Mouse (Mus musculus): Measurements from ENCODE around the gene Olfr94. TPM values are rescaled to one million over a fixed set of nuclear protein-coding genes. Genes with fewer than 3 reads are reported as not detected.
"Not testable (repeated sequence)": the region's sequence is repeated elsewhere in the genome, so short reads cannot be mapped to it uniquely, and the experiment has no call there.

Gene Olfr94
- not detected in 2 replicates for polyA plus RNA-seq (2014; fragmentation: Nextera tagmentation; extraction: Ambion mirVana)

DNA sequence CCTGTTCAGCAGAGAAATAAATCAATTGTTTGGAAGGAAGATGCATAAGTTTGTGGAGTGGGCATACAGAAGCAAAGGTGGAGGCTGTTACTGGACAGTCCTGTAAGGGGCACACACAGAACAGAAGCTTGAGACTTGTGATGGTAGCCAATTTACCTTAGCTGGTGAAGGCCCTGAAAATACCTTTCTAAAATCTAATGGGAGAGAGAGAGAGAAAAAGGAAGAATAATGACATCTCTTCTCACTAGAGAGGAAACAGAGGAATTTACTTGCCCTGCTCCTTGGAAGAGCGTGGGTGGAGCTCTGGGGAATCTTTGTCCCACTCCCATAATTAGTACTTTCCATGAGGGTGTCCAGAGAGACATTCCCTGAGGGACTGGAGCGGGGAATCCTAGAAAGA is at the start of gene Olfr94:
Olfr94 (minus strand) TSS at position 101 of the 400 bp plus-strand sequence.
- Histone ChIP-seq H3K4me3 (ENCODE audit: low read depth, low read length) (no peak within 1 kb of the TSS), H3K4me1 (ENCODE audit: insufficient read depth) (no peaks in the 10 kb centered on the region), H3K27me3 (ENCODE audit: insufficient read depth, low read length) (peaks cover 29% of the 10 kb centered on the region), H3K4me2 (no peak within 1 kb of the TSS), H3K27ac (ENCODE audit: low read depth) (no peak within 1 kb of the TSS), H3K36me3 (ENCODE audit: insufficient read depth) (no peaks in the 10 kb centered on the region), H3K9ac (no peak within 1 kb of the TSS), H3K9me3 (ENCODE audit: low read depth, low read length) (no peaks in the 10 kb centered on the region)
- 78% methylated on average over 2 of the region's 2 CpGs for WGBS
- no peak for ATAC-seq (ENCODE audit: insufficient read depth)
- no peak for TF ChIP-seq CTCF (IDR thresholded peaks at IDR 0.05; ENCODE audit: low read depth)
- no peak for DNase-seq

DNA sequence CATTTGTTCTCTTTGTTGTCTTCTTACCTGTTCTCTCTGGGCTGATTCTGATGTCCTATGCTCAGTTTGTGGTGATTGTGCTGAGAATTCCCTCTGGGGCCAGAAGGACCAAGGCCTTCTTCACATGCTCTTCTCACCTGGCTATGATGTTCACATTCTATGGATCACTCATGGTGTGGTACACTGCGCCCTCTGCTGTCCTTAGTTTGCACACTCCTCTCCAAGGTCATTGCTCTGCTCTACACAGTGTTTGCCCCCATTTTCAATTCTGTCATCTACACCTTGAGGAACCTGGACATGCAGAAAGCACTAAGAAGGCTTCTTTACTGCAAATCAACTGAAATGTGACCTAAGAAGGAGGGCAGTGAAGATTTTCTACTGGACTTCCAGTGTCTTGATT is 49.8 kb upstream of the Olfr94 start:
- peak; percentile 19 for DNase-seq
- 17% methylated on average over 1 of the region's 1 CpGs for WGBS

DNA sequence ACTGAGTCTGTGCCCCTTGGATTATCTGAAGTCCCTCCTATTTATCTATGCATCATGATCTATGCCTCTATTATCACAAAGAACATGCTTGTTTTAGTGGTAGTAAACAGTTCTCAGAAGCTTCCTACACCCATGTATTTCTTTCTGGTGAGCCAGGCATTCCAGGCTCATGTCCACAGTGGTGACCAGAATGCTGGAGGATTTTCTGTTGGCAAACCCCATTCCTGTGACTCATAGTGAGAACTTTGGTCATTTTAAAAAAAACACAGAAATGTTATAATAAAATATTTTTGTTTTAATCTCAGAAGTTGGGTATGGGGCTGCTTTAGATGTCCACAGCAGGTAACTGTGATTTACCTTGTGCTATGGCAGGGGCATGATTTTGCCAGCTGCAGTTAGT is 48.7 kb upstream of the Olfr94 start:
- ATAC-seq (ENCODE audit: insufficient read depth) (no peak), DNase-seq (no peak)
- H3K9ac ChIP-seq, result no peak overlapping the region
- H3K4me2 ChIP-seq, result no peak overlapping the region
- H3K9me3 ChIP-seq (ENCODE audit: low read depth, low read length), result no peaks in the 10 kb centered on the region
- TF ChIP-seq CTCF (IDR thresholded peaks at IDR 0.05; ENCODE audit: low read depth), result no peak
- H3K4me3 ChIP-seq (ENCODE audit: low read depth, low read length), result no peak overlapping the region
- H3K4me1 ChIP-seq (ENCODE audit: insufficient read depth), result no peaks in the 10 kb centered on the region
- H3K36me3 ChIP-seq (ENCODE audit: insufficient read depth), result no peaks in the 10 kb centered on the region
- H3K27me3 ChIP-seq (ENCODE audit: insufficient read depth, low read length), result no peaks in the 10 kb centered on the region
- no peak overlapping the region for H3K27ac ChIP-seq (ENCODE audit: low read depth)

More for the DNA sequence above, 49.8 kb upstream of the Olfr94 start:
- Histone ChIP-seq H3K36me3 (ENCODE audit: insufficient read depth) (no peaks in the 10 kb centered on the region), H3K9me3 (ENCODE audit: low read depth, low read length) (no peaks in the 10 kb centered on the region), H3K27me3 (ENCODE audit: insufficient read depth, low read length) (no peaks in the 10 kb centered on the region), H3K27ac (ENCODE audit: low read depth) (no peak overlapping the region), H3K4me3 (ENCODE audit: low read depth, low read length) (no peak overlapping the region), H3K4me1 (ENCODE audit: insufficient read depth) (no peaks in the 10 kb centered on the region), H3K9ac (no peak overlapping the region), H3K4me2 (no peak overlapping the region)
- peak; percentile 46 for TF ChIP-seq CTCF (IDR thresholded peaks at IDR 0.05; ENCODE audit: low read depth)
- no peak for ATAC-seq (ENCODE audit: insufficient read depth)

DNA sequence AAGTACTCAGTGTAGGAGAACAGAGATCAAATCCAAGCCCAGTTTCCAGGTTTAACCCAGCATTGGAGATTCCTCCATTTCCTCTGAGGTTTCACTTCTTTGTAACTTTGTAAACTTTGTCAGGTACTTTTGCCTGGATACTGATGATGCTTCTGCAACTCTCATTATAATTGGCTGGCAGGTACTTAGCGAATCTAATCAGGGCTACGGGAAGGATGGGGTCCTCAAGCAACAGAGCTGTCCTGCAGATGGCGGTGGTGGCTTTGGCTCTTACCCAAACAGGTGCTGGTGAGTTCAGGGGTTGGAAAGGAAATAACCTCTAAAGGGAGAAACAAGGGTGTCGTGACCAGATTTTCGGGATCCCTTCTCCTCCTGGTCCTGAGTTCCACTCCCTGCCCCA is 45.9 kb upstream of the Olfr94 start:
- DNase-seq (peak; percentile 27), ATAC-seq (ENCODE audit: insufficient read depth) (no peak)

DNA sequence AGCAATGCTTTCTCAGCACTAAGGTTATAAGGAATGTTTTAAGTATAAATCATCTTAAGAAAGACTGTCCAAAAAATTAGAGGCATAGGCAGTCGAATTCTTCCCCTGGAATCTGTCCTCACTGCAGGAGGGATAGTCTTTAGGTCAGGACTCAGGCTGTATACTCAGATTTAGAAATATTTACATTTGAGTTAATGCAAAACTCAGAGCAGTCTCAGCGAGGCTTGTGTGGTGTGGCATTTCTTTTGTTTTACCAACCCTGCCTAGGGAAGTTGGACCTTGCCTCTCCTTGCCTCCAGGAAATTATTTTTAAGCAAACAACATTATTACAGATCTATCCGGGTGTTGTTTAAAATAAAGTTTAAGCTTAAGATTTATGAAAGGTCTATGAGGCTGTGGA is 41.4 kb upstream of the Olfr94 start:
- Histone ChIP-seq H3K4me2 (no peak overlapping the region), H3K36me3 (ENCODE audit: insufficient read depth) (no peaks in the 10 kb centered on the region), H3K4me3 (ENCODE audit: low read depth, low read length) (no peak overlapping the region), H3K9ac (no peak overlapping the region), H3K4me1 (ENCODE audit: insufficient read depth) (no peaks in the 10 kb centered on the region), H3K27ac (ENCODE audit: low read depth) (no peak overlapping the region), H3K9me3 (ENCODE audit: low read depth, low read length) (no peaks in the 10 kb centered on the region), H3K27me3 (ENCODE audit: insufficient read depth, low read length) (no peaks in the 10 kb centered on the region)
- 27% methylated on average over 3 of the region's 3 CpGs for WGBS
- ATAC-seq (ENCODE audit: insufficient read depth) (no peak), DNase-seq (no peak)
- no peak for TF ChIP-seq CTCF (IDR thresholded peaks at IDR 0.05; ENCODE audit: low read depth)

More for the DNA sequence above, 45.9 kb upstream of the Olfr94 start:
- no peaks in the 10 kb centered on the region for H3K4me1 ChIP-seq (ENCODE audit: insufficient read depth)
- no peaks in the 10 kb centered on the region for H3K36me3 ChIP-seq (ENCODE audit: insufficient read depth)
- H3K9ac ChIP-seq, result no peak overlapping the region
- no peak for TF ChIP-seq CTCF (IDR thresholded peaks at IDR 0.05; ENCODE audit: low read depth)
- WGBS, result 19% methylated on average over 5 of the region's 5 CpGs
- H3K27ac ChIP-seq (ENCODE audit: low read depth), result no peak overlapping the region
- H3K9me3 ChIP-seq (ENCODE audit: low read depth, low read length), result no peaks in the 10 kb centered on the region
- H3K4me2 ChIP-seq, result no peak overlapping the region
- H3K4me3 ChIP-seq (ENCODE audit: low read depth, low read length), result no peak overlapping the region
- no peaks in the 10 kb centered on the region for H3K27me3 ChIP-seq (ENCODE audit: insufficient read depth, low read length)

DNA sequence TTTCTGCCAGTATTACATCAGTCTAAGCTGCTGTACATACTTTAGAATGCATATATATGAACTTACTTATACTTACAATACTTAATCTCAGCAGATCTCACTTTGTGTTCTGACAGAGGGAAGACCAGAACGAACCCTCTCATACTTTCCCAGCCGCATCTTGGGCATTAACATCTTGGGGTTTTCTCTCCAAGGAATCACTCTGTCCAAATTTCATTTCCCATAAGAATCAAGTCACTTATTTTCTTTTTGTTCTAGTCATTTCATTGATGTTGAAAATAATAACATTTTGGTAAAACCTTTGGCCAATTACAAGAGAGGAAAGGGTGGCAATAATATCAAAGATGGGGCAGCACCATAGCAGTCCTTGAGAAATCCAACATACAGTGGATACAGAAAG is 36.4 kb upstream of the Olfr94 start, which contains the start of gene Olfr97:
Olfr97 (minus strand) TSS at position 101 of the 400 bp plus-strand sequence.
- not testable (repeated sequence) for H3K36me3 ChIP-seq (ENCODE audit: insufficient read depth); H3K27ac ChIP-seq (ENCODE audit: low read depth); H3K9me3 ChIP-seq (ENCODE audit: low read depth, low read length); ATAC-seq (ENCODE audit: insufficient read depth); H3K9ac ChIP-seq; H3K4me3 ChIP-seq (ENCODE audit: low read depth, low read length); H3K4me1 ChIP-seq (ENCODE audit: insufficient read depth); DNase-seq; H3K27me3 ChIP-seq (ENCODE audit: insufficient read depth, low read length); H3K4me2 ChIP-seq
- WGBS, result 73% methylated on average over 2 of the region's 2 CpGs

DNA sequence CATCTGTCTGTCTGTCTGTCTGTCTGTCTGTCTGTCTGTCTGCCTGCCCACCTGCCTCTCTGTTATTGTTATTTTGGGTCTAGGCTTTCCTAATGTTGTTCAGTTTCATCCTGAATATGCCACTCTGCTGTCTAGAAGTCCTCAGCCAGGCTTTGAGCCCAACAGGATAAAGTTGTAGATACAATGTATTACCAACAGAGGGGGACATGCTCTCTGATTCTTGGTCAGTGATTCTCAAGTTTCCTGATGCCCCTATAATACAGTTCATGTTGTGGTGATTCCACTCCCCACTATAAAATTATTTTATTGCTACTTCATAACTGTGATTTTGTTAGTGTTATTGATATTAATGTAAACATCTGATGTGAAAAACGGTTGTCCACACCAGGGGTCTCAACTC is 21.1 kb upstream of the Olfr94 start:
- H3K4me2 ChIP-seq, result no peak overlapping the region
- no peaks in the 10 kb centered on the region for H3K36me3 ChIP-seq (ENCODE audit: insufficient read depth)
- no peak for ATAC-seq (ENCODE audit: insufficient read depth)
- DNase-seq, result peak; percentile 8
- H3K27me3 ChIP-seq (ENCODE audit: insufficient read depth, low read length), result no peaks in the 10 kb centered on the region
- H3K9me3 ChIP-seq (ENCODE audit: low read depth, low read length), result no peaks in the 10 kb centered on the region
- no peak for TF ChIP-seq CTCF (IDR thresholded peaks at IDR 0.05; ENCODE audit: low read depth)
- no peak overlapping the region for H3K9ac ChIP-seq
- H3K4me1 ChIP-seq (ENCODE audit: insufficient read depth), result no peaks in the 10 kb centered on the region
- H3K4me3 ChIP-seq (ENCODE audit: low read depth, low read length), result no peak overlapping the region
- H3K27ac ChIP-seq (ENCODE audit: low read depth), result no peak overlapping the region
- WGBS, result 18% methylated on average over 1 of the region's 1 CpGs

DNA sequence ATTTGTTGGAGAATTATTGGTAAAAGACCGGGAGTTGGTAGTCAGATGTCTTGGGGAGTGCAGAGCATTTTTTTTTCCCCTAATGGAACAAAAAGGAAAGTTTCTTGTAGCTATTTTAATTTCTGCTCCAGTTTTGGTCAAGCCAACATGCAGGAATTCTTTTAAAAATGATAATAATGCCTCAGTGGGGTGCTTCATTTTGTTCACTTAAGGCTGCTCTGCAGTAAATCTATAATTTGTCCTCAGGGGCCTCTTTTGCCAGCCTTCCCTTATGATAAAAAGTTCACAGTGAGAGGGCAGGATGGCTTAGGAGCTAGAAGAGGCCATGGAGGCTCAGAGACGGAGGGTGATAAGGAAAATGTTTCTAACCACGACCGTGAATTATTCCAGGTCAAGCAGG is 19.1 kb upstream of the Olfr94 start, which contains the start of gene Olfr96:
Olfr96 (plus strand) TSS at position 301 of the 400 bp plus-strand sequence.
- no peaks in the 10 kb centered on the region for H3K36me3 ChIP-seq (ENCODE audit: insufficient read depth)
- 66% methylated on average over 4 of the region's 4 CpGs for WGBS
- H3K27me3 ChIP-seq (ENCODE audit: insufficient read depth, low read length), result no peaks in the 10 kb centered on the region
- no peak within 1 kb of the TSS for H3K4me2 ChIP-seq
- H3K27ac ChIP-seq (ENCODE audit: low read depth), result no peak within 1 kb of the TSS
- H3K9ac ChIP-seq, result no peak within 1 kb of the TSS
- ATAC-seq (ENCODE audit: insufficient read depth) (no peak), DNase-seq (no peak)
- TF ChIP-seq CTCF (IDR thresholded peaks at IDR 0.05; ENCODE audit: low read depth), result no peak
- H3K4me1 ChIP-seq (ENCODE audit: insufficient read depth), result no peaks in the 10 kb centered on the region
- H3K9me3 ChIP-seq (ENCODE audit: low read depth, low read length), result no peaks in the 10 kb centered on the region
- H3K4me3 ChIP-seq (ENCODE audit: low read depth, low read length), result no peak within 1 kb of the TSS
